In genomic region chr2:22066535-22066934, GRCm38 (mm10) we compare ENCODE assay signal across 13 mouse cellular contexts.
DNase-seq lines count a peak whose midpoint lies in the region; ATAC-seq and TF ChIP-seq lines count a peak whose summit lies in the region.
"Had no signal": no experiment of that assay in that cellular context is flagged by ENCODE, and none has a peak within 500 bp of the region (broad histone marks: within the 10 kb centered on the region; RNA-seq: fewer than 3 reads in every experiment).

No protein-coding gene starts in this region.

- no peaks in the 10 kb centered on the region for H3K36me3 ChIP-seq in forebrain, embryonic 14.5 days (ENCODE audit: control insufficient read depth, insufficient read depth, low read length)
- no peaks in the 10 kb centered on the region for H3K36me3 ChIP-seq in forebrain, embryonic 12.5 days (replicated peaks)
- H3K36me3 ChIP-seq in hindbrain, embryonic 12.5 days: no peaks in the 10 kb centered on the region
- H3K36me3 ChIP-seq in neural tube, embryonic 13.5 days: no peaks in the 10 kb centered on the region
- H3K36me3 ChIP-seq: limb, embryonic 10.5 days; liver, embryonic 13.5 days had no signal

- peak; percentile 7 for DNase-seq in forebrain, embryonic 14.5 days (ENCODE audit: low spot score)
- DNase-seq in brain, embryonic 14.5 days (ENCODE audit: low read depth): peak; percentile 58
- DNase-seq in adrenal gland, adult 18-20 months (ENCODE audit: low spot score in 2 of 2): no peak
- DNase-seq in kidney, adult 18-20 months: no peak
- DNase-seq: kidney, postnatal 25 days; liver, embryonic 13.5 days; lung, postnatal 10 days; right cerebral cortex, postnatal 25 days had no signal

- no peaks in the 10 kb centered on the region for H3K27me3 ChIP-seq in forebrain, embryonic 14.5 days (replicated peaks; ENCODE audit: control insufficient read depth, insufficient read depth, low read length)
- no peaks in the 10 kb centered on the region for H3K27me3 ChIP-seq in forebrain, embryonic 12.5 days
- H3K27me3 ChIP-seq in hindbrain, embryonic 12.5 days: no peaks in the 10 kb centered on the region
- no peaks in the 10 kb centered on the region for H3K27me3 ChIP-seq in neural tube, embryonic 13.5 days
- H3K27me3 ChIP-seq: liver, embryonic 13.5 days had no signal

- H3K27ac ChIP-seq in forebrain, embryonic 14.5 days (ENCODE audit: low read depth, low read length): no peak overlapping the region
- no peak overlapping the region for H3K27ac ChIP-seq in forebrain, embryonic 12.5 days
- H3K27ac ChIP-seq in hindbrain, embryonic 12.5 days: peak overlapping the region; percentile 70
- H3K27ac ChIP-seq in neural tube, embryonic 13.5 days (replicated peaks): peak overlapping the region; percentile 49
- H3K27ac ChIP-seq: limb, embryonic 10.5 days; liver, embryonic 13.5 days had no signal

- no peak overlapping the region for H3K4me3 ChIP-seq in forebrain, embryonic 14.5 days (ENCODE audit: low read depth, low read length)
- H3K4me3 ChIP-seq in forebrain, embryonic 12.5 days (replicated peaks): no peak overlapping the region
- no peak overlapping the region for H3K4me3 ChIP-seq in hindbrain, embryonic 12.5 days
- no peak overlapping the region for H3K4me3 ChIP-seq in neural tube, embryonic 13.5 days
- H3K4me3 ChIP-seq: limb, embryonic 10.5 days; liver, embryonic 13.5 days had no signal

- no peak overlapping the region for H3K9ac ChIP-seq in forebrain, embryonic 14.5 days (ENCODE audit: low read length)
- no peak overlapping the region for H3K9ac ChIP-seq in forebrain, embryonic 12.5 days
- no peak overlapping the region for H3K9ac ChIP-seq in hindbrain, embryonic 12.5 days
- H3K9ac ChIP-seq in neural tube, embryonic 13.5 days: no peak overlapping the region
- H3K9ac ChIP-seq: liver, embryonic 13.5 days had no signal

- no peaks in the 10 kb centered on the region for H3K4me1 ChIP-seq in forebrain, embryonic 14.5 days (ENCODE audit: control insufficient read depth, insufficient read depth, low read length)
- no peaks in the 10 kb centered on the region for H3K4me1 ChIP-seq in forebrain, embryonic 12.5 days
- 0 out of 2 replicates have a peak, but pooled peaks cover 2% of the 10 kb centered on the region for H3K4me1 ChIP-seq in hindbrain, embryonic 12.5 days
- 0 out of 2 replicates have a peak, but pooled peaks cover 3% of the 10 kb centered on the region for H3K4me1 ChIP-seq in neural tube, embryonic 13.5 days (replicated peaks)
- H3K4me1 ChIP-seq: limb, embryonic 10.5 days; liver, embryonic 13.5 days had no signal

- WGBS in forebrain, embryonic 14.5 days: 70% methylated on average over 5 of the region's 5 CpGs
- 84% methylated on average over 5 of the region's 5 CpGs for WGBS in forebrain, embryonic 12.5 days
- 57% methylated on average over 5 of the region's 5 CpGs for WGBS in hindbrain, embryonic 12.5 days
- WGBS in neural tube, embryonic 13.5 days: 48% methylated on average over 5 of the region's 5 CpGs

- no peaks in the 10 kb centered on the region for H3K9me3 ChIP-seq in forebrain, embryonic 14.5 days (replicated peaks; ENCODE audit: control insufficient read depth, low read length)
- no peaks in the 10 kb centered on the region for H3K9me3 ChIP-seq in forebrain, embryonic 12.5 days
- H3K9me3 ChIP-seq in hindbrain, embryonic 12.5 days (replicated peaks): no peaks in the 10 kb centered on the region
- H3K9me3 ChIP-seq in neural tube, embryonic 13.5 days: no peaks in the 10 kb centered on the region
- H3K9me3 ChIP-seq: limb, embryonic 10.5 days; liver, embryonic 13.5 days had no signal

- no peak for ATAC-seq in forebrain, embryonic 14.5 days
- ATAC-seq in forebrain, embryonic 12.5 days (ENCODE audit: low FRiP score): no peak
- peak; percentile 78 for ATAC-seq in hindbrain, embryonic 12.5 days (ENCODE audit: low FRiP score)
- peak; percentile 61 for ATAC-seq in neural tube, embryonic 13.5 days (ENCODE audit: low read depth)
- ATAC-seq: CD4-positive, CD25-positive, alpha-beta regulatory T cell, adult 4 months had no signal

- no peak overlapping the region for H3K4me2 ChIP-seq in forebrain, embryonic 14.5 days (ENCODE audit: low read length)
- no peak overlapping the region for H3K4me2 ChIP-seq in forebrain, embryonic 12.5 days
- H3K4me2 ChIP-seq in hindbrain, embryonic 12.5 days (replicated peaks): no peak overlapping the region
- H3K4me2 ChIP-seq in neural tube, embryonic 13.5 days: no peak overlapping the region
- H3K4me2 ChIP-seq: liver, embryonic 13.5 days had no signal

- no peak for TF ChIP-seq POLR2A in brain, embryonic 14.5 days (IDR thresholded peaks at IDR 0.05; ENCODE audit: borderline replicate concordance, extremely low read depth, insufficient read depth, insufficient read length, poor library complexity, severe bottlenecking)

- no peak for TF ChIP-seq CTCF in brain, embryonic 14.5 days (IDR thresholded peaks at IDR 0.05; ENCODE audit: borderline replicate concordance, extremely low read depth, insufficient read depth, insufficient read length)

Comparison
In these comparisons a context has a peak if more than half of its experiments do, and no peak if none do; other contexts are left out.
1. ATAC-seq: peak in hindbrain, embryonic 12.5 days (single experiment) and neural tube, embryonic 13.5 days (single experiment); none in forebrain, embryonic 14.5 days (single experiment) and forebrain, embryonic 12.5 days (single experiment).
2. DNase-seq: peak in forebrain, embryonic 14.5 days (single experiment) and brain, embryonic 14.5 days (single experiment); none in adrenal gland, adult 18-20 months (0 of 2) and kidney, adult 18-20 months (single experiment).
3. H3K27ac ChIP-seq: peak in hindbrain, embryonic 12.5 days (single experiment) and neural tube, embryonic 13.5 days (single experiment); none in forebrain, embryonic 14.5 days (single experiment) and forebrain, embryonic 12.5 days (single experiment).